Mouse (Mus musculus) embryo, embryonic 10 days (tissue): ENCODE results near the gene Pycr2.
"Not testable (repeated sequence)": the region's sequence is repeated elsewhere in the genome, so short reads cannot be mapped to it uniquely, and the experiment has no call there.

Experiments used
- DNase-seq: peaks from one replicate; pipeline ENCODE4 v3.0.0-alpha.2; 2015; ENCODE audit warnings: low spot score

The Pycr2 gene

DNA sequence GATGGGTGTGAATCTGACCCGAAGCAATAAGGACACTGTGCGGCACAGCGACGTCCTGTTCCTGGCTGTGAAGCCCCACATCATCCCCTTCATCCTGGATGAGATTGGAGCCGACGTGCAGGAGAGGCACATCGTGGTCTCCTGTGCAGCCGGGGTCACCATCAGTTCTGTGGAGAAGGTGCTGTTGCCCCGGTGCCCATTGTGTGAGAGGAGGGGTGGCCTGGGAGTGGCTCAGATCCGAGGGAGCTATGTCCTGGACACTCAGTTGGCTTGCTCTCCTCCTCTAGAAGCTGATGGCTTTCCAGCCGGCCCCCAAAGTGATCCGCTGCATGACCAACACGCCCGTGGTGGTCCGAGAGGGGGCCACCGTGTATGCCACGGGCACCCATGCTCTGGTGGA is 1.8 kb downstream of the Pycr2 start:
- DNase-seq, result no peak

- no peak for DNase-seq
Measured at GRCm38 (mm10) chr1:180906461-180907147, 2.5 kb downstream of the Pycr2 start.

DNA sequence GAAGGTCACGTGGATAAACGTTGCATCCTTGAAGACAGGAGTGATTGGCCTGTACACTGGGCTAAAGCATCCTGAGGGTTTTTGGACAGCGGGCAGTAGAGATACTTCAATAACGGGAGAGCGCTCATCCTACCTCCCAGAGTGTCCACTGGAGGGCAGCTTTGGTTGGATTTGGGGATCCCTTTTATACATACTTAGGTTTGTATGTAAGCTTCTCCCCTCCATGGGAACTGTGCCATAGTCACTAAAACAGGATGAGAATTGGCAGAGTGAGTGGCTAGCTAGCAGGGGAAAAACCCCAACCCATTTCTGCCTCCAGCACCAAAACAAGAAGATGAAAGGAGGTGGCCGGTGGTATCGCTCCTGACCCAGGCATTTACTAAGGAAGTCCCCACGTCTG is 7.0 kb downstream of the Pycr2 start:
- DNase-seq, result no peak

DNA sequence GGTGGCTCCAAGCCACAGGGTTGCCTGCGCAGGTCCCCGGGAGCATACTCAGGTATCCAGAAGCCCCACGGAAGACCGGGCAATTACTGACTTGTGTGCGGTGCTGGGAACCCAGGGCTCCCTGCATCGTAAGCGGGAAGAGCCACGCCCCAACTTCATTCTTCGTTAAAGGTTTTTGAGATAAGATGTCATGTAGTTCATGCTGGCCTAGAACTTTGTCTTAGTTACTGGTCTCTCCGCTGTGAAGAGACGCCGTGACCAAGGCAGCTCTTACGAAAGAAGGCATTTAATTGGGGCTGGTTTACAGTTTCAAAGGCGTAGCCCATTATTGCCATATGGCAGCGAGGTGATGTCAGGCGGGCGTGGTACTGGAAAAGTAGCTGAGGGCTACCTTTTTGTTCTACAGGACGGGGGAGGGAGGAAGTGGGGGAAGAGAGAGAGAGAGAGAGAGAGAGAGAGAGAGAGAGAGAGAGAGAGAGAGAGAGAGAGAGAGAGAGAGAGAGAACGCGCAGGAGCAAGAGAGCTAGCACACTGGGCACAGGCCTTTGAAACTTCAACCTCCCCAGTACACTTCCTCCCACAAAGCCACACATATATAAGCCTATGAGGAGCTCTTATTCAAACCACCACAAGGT is 7.7 kb downstream of the Pycr2 start:
- no peak for DNase-seq

DNA sequence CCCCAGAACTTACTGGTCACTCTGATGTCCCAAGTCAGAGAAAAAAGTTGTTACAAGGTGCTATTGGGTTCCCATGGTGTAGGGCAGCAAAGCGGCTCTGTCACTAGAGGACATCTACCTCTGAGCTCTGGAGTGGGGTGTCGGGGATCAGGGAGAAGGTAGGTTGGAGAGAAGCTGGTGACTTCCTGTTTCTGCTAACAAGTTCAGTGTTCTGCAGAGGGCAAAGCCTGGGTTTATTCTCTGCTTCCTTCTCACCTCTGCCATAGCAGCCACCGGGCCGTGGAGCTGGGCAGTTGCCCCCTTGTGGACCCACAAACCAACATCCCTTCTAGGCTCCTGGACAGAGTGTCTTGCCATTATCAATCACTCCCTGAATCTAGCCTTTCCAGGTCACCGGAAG is 8.7 kb downstream of the Pycr2 start:
- no peak for DNase-seq

DNA sequence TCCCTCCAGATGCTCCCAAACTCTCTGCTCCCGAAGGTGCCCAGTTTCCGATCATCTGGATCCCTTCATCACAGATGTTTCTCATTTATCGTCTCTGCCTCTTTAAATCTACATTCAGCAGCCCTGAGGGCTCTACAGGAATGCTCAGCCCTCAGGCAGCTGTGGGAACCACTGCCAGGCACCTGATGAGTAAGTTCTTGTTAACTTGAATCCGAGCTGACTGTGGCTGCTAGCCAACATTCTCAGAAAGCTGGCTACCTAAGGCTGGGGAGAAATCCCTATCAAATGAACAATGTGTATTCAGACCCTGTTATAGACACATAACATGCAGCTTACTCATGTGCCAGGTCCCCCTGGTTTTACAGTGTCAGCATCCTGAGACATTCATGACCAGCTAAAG is 9.7 kb downstream of the Pycr2 start:
- no peak for DNase-seq

- DNase-seq, result no peak
Measured at GRCm38 (mm10) chr1:180916425-180916824, 12.3 kb downstream of the Pycr2 start.

GRCm38 (mm10) chr1:180917053-180917452 is 13.0 kb downstream of the Pycr2 start:
- DNase-seq, result no peak

- DNase-seq, result peak; percentile 54
Measured at GRCm38 (mm10) chr1:180919686-180920085, 15.6 kb downstream of the Pycr2 start.

DNA sequence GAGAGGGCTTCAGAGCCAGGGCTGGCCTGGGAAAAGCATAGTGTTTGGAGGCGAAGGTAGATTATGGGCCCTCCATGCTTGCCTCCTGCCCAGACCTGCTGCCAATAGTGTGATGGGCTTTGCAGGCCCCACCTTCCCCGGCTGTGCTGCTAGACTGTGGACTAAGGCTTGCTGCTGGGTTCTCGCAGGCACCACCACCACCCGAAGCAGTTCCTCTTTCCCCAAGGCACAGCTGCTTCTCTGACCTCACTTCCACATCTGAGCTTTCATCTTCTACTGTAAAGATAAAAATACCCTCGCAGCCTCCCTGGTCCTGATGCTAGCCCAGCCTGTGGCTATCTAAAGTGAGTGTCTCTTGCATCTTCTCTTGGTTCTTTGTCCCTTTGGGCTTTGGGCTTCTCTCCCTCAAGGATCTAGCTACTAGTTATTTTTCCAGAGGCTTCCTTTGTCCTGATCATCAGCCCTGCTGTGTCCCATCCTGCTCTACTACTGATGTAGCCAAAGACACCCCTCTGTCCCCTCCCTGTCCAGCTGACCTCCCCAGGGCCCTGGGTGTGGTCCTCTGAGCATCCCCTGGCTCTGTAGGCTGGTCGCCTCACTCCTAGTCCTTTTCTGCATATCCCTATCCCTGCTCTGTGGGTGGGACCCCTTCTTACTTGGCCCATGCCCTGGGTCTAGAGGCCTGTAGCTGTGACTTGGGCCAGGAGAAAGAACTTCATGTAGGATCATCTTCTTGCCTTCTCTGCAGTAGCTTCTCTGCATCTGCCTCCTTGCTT is 18.4 kb downstream of the Pycr2 start:
- DNase-seq, result no peak

GRCm38 (mm10) chr1:180924737-180925136 is 20.6 kb downstream of the Pycr2 start:
- no peak for DNase-seq

DNA sequence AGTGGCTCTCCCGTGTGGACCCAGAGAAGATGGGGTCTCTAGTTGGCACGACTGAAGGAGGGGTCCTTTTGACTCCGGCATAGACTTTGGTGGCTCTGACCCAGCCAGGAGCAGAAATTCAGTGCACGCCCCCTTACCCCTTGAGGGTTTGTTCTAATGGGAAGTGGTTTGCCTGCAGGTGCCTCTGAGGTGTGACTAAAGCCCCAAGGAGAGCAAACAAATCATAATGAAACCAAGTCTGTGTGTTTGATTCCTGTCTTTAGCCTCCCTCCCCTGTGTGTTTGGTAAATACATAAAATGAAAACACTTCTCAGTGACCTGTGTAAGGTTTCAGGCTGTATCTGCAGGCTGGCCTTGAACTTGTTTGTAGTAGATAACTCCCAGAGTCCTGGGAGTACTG is 22.2 kb downstream of the Pycr2 start:
- no peak for DNase-seq

- DNase-seq, result no peak
Measured at GRCm38 (mm10) chr1:180929599-180929998, 25.5 kb downstream of the Pycr2 start.

DNA sequence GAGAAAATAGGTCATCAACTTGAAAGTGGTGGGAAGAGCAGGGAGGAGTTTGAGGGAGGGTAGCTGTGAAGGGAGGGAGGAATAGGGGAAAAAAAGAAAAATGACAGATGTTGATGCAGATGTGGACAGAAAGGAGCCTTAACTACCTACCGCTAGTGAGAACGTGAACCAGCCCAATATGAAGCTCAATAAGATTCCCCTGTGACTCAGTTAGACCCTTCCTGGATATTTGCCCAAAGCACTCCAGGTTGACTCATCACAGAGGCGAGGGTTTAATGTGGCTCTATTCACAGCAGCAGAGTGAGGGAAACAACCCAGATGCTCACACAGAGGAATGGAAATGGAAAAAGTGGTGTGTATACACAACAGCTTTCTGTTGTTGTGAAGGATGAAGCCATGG is 27.0 kb downstream of the Pycr2 start:
- no peak for DNase-seq

- no peak for DNase-seq
Measured at GRCm38 (mm10) chr1:180933659-180934058, 29.6 kb downstream of the Pycr2 start.

- no peak for DNase-seq
Measured at GRCm38 (mm10) chr1:180934467-180935419, 30.6 kb downstream of the Pycr2 start, which contains the start of gene Lefty1. Gene Lefty1 (plus strand): TSS chr1:180935022.

DNA sequence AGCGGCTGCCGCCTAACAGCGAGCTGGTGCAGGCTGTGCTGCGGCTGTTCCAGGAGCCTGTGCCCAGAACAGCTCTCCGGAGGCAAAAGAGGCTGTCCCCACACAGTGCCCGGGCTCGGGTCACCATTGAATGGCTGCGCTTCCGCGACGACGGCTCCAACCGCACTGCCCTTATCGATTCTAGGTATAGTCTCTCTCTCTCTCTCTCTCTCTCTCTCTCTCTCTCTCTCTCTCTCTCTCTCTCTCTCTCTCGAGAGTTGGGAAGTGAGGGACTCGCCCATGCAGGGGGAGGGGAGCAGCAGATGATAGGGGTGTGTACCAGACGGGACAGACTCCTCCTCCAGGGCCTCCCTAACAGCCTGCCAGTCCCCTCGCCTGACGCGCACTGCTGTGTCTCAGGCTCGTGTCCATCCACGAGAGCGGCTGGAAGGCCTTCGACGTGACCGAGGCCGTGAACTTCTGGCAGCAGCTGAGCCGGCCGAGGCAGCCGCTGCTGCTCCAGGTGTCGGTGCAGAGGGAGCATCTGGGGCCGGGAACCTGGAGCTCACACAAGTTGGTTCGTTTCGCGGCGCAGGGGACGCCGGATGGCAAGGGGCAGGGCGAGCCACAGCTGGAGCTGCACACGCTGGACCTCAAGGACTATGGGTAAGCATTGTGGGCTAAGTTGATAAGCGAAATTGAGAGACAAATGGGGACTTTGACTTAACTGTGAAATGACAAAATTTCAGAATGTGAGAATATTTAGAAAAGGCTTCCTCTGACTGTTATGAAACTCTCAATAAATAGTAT is 32.7 kb downstream of the Pycr2 start:
- DNase-seq, result peak; percentile 46

DNA sequence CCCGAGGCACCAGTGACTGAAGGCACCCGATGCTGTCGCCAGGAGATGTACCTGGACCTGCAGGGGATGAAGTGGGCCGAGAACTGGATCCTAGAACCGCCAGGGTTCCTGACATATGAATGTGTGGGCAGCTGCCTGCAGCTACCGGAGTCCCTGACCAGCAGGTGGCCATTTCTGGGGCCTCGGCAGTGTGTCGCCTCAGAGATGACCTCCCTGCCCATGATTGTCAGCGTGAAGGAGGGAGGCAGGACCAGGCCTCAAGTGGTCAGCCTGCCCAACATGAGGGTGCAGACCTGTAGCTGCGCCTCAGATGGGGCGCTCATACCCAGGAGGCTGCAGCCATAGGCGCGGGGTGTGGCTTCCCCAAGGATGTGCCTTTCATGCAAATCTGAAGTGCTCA is 33.5 kb downstream of the Pycr2 start:
- not testable (repeated sequence) for DNase-seq

DNA sequence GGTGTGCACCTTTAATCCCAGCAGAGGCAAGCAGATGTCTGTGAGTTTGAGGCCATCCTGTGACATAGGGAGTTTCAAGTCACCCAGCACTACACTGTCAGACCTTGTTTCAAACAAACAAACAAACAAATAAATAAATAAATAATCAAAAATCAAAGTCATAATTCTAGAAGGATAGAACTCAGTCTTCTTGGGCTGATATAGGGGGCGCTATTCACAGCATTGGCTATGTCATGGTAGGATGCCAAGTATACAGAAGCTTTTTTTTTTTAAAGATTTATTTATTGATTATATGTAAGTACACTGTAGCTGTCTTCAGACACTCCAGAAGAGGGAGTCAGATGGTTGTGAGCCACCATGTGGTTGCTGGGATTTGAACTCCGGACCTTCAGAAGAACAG is 34.7 kb downstream of the Pycr2 start:
- DNase-seq, result not testable (repeated sequence)

GRCm38 (mm10) chr1:180940776-180941460 is 36.8 kb downstream of the Pycr2 start:
- DNase-seq, result no peak

- peak; percentile 17 for DNase-seq
Measured at GRCm38 (mm10) chr1:180941726-180942125, 37.6 kb downstream of the Pycr2 start.
